Mouse (Mus musculus) limb, embryonic 10.5 days (tissue): Measurements from ENCODE around the gene Mmel1. TPM values are rescaled to one million over a fixed set of nuclear protein-coding genes. Genes with fewer than 3 reads are reported as not detected.

Experiments used
- DNase-seq: peaks from one replicate; pipeline ENCODE4 v3.0.0-alpha.2; 2017; ENCODE audit warnings: low spot score
- H3K27ac ChIP-seq: fragments of 300-500 bp; sonication (generic); 2 replicates; pipeline ENCODE4 v1.5.1; 2016; ENCODE audit warnings: mild to moderate bottlenecking
- H3K27me3 ChIP-seq: fragments of 300-500 bp; sonication (generic); 2 replicates; pipeline ENCODE4 v1.6.1; 2016; ENCODE audit warnings: low read depth, mild to moderate bottlenecking; ENCODE audit not compliant: poor library complexity, severe bottlenecking
- H3K36me3 ChIP-seq: fragments of 300-500 bp; sonication (generic); 2 replicates; pipeline ENCODE4 v1.6.1; 2016; ENCODE audit warnings: mild to moderate bottlenecking, moderate library complexity
- H3K4me1 ChIP-seq: fragments of 300-500 bp; sonication (generic); 2 replicates; pipeline ENCODE4 v1.6.1; 2016
- H3K4me3 ChIP-seq: fragments of 300-500 bp; sonication (generic); 2 replicates; pipeline ENCODE4 v1.5.1; 2016; ENCODE audit warnings: mild to moderate bottlenecking, moderate library complexity
- H3K9me3 ChIP-seq: fragments of 300-500 bp; sonication (generic); replicated peaks from 2 replicates; pipeline ENCODE4 v1.6.1; 2016; ENCODE audit warnings: mild to moderate bottlenecking
- WGBS: fragments of 180-500 bp; shearing (Covaris S2); methylation state at CpG from one replicate; pipeline ENCODE4 v1.1.7; 2016; 5-methylcytosine and 5-hydroxymethylcytosine counted together
- polyA plus RNA-seq: library from polyadenylated mRNA; unstranded; fragments of >200 nt; fragmentation: Nextera tagmentation; extraction: Ambion mirVana; gene quantifications from 2 replicates; pipeline ENCODE4 v1.2.1, GENCODE M21; 2016

Mmel1 gene
- polyA plus RNA-seq: 0.15 TPM in 1 of 2 replicates, not detected in the other

DNA sequence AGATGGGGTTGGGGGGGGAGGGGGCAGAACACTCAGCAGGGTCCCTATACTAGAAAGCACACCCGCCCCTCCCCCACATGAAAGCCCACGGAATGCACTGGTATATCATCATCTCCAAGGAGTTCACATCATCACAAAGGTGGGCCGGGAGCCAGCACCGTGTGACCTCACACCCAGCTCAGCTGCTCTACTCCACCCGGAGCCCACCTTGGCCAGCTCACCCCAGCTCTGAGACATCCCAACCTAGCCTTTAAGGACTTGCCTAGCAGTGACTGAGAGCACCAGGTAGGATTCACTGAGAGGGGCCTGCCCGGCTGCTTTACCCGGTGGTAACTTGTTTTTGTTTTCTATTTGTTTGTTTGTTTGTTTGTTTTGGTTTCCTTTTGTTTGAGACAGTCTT lies at the start of gene Mmel1:
Mmel1 (plus strand) TSS at position 146 of the 400 bp plus-strand sequence.
- Histone ChIP-seq H3K27me3 (peaks cover 35% of the 10 kb centered on the region), H3K9me3 (no peaks in the 10 kb centered on the region), H3K27ac (no peak within 1 kb of the TSS), H3K4me3 (no peak within 1 kb of the TSS), H3K36me3 (no peaks in the 10 kb centered on the region), H3K4me1 (peaks cover 22% of the 10 kb centered on the region)
- 89% methylated on average over 7 of the region's 7 CpGs for WGBS
- no peak for DNase-seq

DNA sequence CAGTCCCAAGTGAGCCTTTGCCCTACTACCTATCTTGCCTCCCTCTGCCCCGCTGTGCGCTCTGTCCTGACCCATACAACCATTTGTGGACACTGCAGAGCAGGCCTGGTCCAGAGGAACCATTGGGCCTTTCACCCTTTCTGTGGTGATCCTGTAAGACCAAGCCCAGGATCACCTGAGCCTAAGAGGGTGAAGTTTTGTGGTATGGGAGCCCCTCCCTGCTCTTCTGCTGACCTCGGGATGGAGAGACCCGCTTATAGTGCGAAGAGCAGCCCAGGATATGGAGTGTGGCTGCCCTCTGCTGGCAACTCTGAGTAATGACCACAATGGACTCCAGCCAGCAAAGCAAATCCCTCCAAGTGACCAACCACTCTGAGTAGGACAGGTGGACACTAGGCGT lies 43.7 kb upstream of the Mmel1 start:
- peak; percentile 86 for DNase-seq
- 0 out of 2 replicates have a peak, but pooled peaks cover 5% of the 10 kb centered on the region for H3K27me3 ChIP-seq
- no peaks in the 10 kb centered on the region for H3K36me3 ChIP-seq
- no peak overlapping the region for H3K4me3 ChIP-seq
- H3K27ac ChIP-seq: 0 out of 2 replicates have a peak overlapping the region, but pooled peaks have one; percentile 4
- H3K9me3 ChIP-seq: no peaks in the 10 kb centered on the region
- 33% methylated on average over 6 of the region's 6 CpGs for WGBS
- H3K4me1 ChIP-seq: peaks cover 29% of the 10 kb centered on the region

DNA sequence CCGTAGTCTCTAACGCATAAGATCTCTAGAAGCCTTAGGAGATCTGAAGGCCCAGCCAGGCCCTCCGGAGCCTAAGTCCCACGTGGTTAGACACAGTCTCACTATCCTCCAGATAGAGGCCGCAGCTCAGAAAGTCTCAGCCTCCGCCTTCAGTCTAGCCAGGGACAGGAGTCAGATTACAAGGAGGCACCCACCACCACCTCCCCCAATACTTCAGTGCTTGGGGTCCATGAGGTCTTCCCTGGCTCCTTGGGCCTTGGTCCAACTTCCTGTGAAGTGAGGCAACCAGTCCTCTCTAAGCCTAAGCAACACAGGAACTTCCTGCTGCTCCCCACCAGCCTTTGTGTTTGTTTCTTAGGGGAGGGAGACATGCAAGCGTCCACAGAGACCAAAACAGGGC lies 43.2 kb upstream of the Mmel1 start:
- Histone ChIP-seq H3K9me3 (no peaks in the 10 kb centered on the region), H3K4me1 (peaks cover 29% of the 10 kb centered on the region), H3K27ac (peak overlapping the region; percentile 75), H3K4me3 (no peak overlapping the region), H3K36me3 (no peaks in the 10 kb centered on the region), H3K27me3 (0 out of 2 replicates have a peak, but pooled peaks cover 5% of the 10 kb centered on the region)
- no peak for DNase-seq
- WGBS: 58% methylated on average over 7 of the region's 7 CpGs

DNA sequence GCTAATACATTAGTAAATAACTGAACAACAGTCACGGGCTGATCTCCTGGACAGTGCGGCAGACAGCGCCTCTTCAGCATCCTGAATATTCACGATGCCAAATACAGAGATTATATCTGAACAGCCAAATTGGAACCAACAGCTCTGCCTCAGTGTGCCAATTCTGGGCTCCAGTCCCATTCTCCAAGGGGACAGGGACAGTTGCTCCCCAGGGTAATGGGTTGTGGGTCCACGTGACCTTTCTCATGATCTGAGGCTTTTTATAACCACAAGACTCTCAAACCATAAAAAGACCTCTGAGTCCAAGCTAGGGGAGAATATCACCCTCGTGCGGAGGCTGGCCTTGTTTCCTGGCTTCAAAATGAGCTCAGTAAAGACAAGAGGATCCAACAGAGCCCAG lies 42.2 kb upstream of the Mmel1 start:
- Histone ChIP-seq H3K36me3 (no peaks in the 10 kb centered on the region), H3K27ac (peak overlapping the region; percentile 59; the same call in 1 of the 2 replicates), H3K4me1 (peaks cover 33% of the 10 kb centered on the region), H3K9me3 (no peaks in the 10 kb centered on the region), H3K4me3 (no peak overlapping the region), H3K27me3 (0 out of 2 replicates have a peak, but pooled peaks cover 5% of the 10 kb centered on the region)
- DNase-seq: no peak
- WGBS: 83% methylated on average over 7 of the region's 7 CpGs

DNA sequence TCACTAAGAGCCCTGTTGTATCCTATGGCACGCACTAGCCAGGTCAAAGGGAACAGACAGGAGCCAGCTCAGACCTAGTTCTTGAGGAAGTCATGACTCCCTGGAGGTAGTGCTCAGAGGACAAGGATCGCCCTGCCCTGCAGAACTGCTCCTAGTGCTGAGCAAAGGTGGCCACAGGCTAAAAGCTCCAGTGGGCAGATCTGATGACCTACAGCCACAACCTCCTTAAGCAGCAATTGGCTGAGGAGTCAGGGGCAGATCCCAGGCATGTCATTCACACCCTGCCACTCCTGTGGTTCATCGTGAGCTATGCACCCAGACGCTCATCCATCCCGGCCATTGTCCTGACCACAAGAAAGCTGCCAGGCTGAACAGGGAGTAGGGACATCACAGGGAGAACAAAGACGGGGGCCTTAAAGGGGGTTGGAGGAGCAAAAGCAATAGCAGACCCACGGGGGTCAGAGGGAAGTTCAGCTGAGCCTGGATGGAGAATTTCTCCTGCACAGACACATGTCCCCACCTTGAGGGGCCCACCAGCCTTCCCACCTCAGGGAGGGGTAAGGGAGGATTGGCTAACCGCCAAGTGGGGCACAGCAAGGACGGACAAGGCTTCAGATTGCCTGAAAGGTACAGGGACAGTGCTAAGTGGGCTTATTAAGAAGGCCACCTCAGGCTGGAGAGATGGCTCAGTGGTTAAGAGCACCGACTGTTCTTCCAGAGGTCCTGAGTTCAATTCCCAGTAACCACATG lies 41.3 kb upstream of the Mmel1 start:
- H3K4me1 ChIP-seq: peaks cover 32% of the 10 kb centered on the region
- DNase-seq: no peak
- 38% methylated on average over 10 of the region's 10 CpGs for WGBS

DNA sequence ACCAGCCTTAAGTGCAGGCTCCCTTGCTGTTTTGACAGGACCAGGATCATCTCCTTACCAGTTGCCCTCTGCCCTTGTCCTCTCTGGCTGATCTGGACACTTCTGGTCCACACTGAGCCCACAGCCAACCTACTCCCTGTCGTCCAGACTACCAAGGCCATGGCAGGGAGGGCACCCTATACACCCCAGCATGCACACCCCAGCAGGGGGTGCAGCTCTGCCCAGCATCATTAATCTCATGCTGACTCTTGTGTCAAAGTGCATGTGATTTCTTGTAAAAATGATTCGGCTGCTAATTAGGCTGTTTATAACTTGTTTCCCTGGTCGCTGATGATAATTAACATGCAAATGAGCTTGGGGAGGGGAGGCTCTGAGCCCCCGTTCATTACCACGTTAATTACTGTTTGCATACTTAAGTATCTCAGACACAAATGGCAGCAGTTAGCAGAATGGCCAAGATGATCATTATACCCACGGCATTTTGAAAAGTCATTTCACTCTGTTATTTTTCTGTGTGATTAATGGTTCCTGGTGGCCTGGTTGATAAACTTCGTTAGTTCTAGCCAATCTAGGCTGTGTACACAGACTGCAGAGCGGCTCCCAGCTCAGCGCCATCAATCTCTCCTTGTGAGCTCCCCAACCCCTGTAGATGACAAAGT lies 37.3 kb upstream of the Mmel1 start:
- 56% methylated on average over 9 of the region's 9 CpGs for WGBS
- no peak for DNase-seq

More for the DNA sequence above, 41.3 kb upstream of the Mmel1 start:
- H3K27ac ChIP-seq: peak overlapping the region; percentile 59
- no peaks in the 10 kb centered on the region for H3K9me3 ChIP-seq
- H3K27me3 ChIP-seq: 0 out of 2 replicates have a peak, but pooled peaks cover 5% of the 10 kb centered on the region
- H3K36me3 ChIP-seq: no peaks in the 10 kb centered on the region
- H3K4me3 ChIP-seq: no peak overlapping the region

DNA sequence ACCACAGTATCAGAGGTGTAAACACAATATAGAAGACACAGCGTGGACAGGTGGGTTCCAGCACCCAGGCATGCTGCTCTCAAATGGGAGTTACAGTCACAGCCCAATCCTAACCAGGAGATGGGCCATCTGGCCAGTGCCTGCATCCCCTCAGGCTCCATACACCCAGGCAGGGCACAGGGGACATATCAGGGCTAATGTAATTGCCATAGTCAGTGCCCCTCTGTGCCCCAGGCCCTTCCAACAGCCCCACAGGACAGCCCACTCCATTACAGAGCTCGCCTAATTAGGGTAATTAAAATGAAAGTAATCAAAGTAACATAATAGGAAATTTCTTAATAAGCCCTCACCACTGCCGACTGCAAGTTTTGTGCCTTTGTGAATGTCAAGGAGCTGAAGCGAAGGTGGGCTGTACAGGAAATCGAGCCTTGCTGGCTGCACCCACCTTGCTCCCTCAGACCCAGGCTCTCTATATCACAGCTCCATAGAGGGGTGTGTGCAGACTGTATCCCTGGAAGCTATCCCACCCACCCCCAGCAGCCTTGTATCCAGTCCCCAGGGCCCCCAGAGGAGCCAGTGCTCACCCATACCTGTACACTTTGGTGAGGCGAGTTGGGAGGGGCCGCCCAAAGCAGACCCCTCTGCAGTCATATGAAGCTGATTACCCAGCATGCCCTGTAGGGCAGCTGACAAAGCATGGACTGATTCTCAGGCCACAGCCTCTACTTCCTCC lies 33.0 kb upstream of the Mmel1 start:
- Histone ChIP-seq H3K27ac (no peak overlapping the region), H3K4me1 (peaks cover 41% of the 10 kb centered on the region), H3K27me3 (peaks cover 20% of the 10 kb centered on the region; the same call in 1 of the 2 replicates), H3K36me3 (no peaks in the 10 kb centered on the region), H3K4me3 (no peak overlapping the region), H3K9me3 (no peaks in the 10 kb centered on the region)
- DNase-seq: no peak
- 76% methylated on average over 7 of the region's 7 CpGs for WGBS

More for the DNA sequence above, 37.3 kb upstream of the Mmel1 start:
- Histone ChIP-seq H3K36me3 (no peaks in the 10 kb centered on the region), H3K27ac (no peak overlapping the region), H3K4me1 (peaks cover 33% of the 10 kb centered on the region), H3K4me3 (no peak overlapping the region), H3K9me3 (no peaks in the 10 kb centered on the region), H3K27me3 (peaks cover 15% of the 10 kb centered on the region; the same call in 1 of the 2 replicates)

DNA sequence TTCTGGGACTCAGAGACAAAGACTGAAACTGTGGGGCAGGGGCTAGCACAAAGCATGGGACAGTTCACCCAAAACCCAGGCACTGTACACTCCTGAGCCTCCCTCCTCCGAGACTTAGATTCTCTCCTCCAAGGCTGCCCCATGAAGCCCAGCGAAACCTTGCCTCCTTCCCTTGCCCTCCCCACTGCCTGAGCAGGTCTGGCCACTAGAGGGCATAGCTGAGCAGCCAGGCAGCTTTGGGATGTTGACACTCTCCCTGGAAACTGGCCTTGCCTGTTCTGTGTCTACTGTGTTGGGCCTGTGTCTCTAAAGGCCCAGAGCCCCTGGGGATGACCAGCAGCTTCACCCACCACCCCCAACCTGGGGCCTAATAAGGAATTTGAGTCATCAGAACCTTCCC lies 32.2 kb upstream of the Mmel1 start, which contains the start of gene Ttc34:
Ttc34 (plus strand) TSS at position 290 of the 400 bp plus-strand sequence.
- H3K27ac ChIP-seq: no peak within 1 kb of the TSS
- H3K36me3 ChIP-seq: no peaks in the 10 kb centered on the region
- no peak within 1 kb of the TSS for H3K4me3 ChIP-seq
- 40% methylated on average over 2 of the region's 2 CpGs for WGBS
- peaks cover 37% of the 10 kb centered on the region for H3K4me1 ChIP-seq
- peaks cover 20% of the 10 kb centered on the region; the same call in 1 of the 2 replicates for H3K27me3 ChIP-seq
- peak; percentile 66 for DNase-seq
- H3K9me3 ChIP-seq: no peaks in the 10 kb centered on the region

DNA sequence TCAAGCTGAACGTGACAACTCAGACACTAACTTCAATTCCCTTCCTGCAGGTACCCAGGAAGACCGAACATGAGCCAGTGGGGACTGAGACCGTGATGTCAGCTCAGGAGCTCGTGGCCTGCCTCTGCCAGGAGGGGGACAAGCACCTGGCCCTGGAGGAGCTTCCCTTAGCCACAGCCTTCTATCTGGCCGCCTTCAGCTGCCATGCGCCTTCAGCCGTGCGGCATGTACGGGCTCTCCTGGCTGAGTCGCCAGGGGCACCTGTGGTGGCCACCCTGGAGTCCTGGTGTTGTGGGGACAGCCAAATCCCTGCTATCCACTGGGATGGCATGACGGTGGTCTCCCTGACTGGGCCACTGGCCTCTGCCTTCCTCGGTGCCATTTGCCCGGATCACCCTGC lies 30.6 kb upstream of the Mmel1 start:
- WGBS: 90% methylated on average over 13 of the region's 13 CpGs
- peak overlapping the region; percentile 33 for H3K27ac ChIP-seq
- H3K4me3 ChIP-seq: no peak overlapping the region
- no peaks in the 10 kb centered on the region for H3K36me3 ChIP-seq
- H3K4me1 ChIP-seq: peaks cover 31% of the 10 kb centered on the region
- DNase-seq: no peak
- peaks cover 18% of the 10 kb centered on the region; the same call in 1 of the 2 replicates for H3K27me3 ChIP-seq
- no peaks in the 10 kb centered on the region for H3K9me3 ChIP-seq

DNA sequence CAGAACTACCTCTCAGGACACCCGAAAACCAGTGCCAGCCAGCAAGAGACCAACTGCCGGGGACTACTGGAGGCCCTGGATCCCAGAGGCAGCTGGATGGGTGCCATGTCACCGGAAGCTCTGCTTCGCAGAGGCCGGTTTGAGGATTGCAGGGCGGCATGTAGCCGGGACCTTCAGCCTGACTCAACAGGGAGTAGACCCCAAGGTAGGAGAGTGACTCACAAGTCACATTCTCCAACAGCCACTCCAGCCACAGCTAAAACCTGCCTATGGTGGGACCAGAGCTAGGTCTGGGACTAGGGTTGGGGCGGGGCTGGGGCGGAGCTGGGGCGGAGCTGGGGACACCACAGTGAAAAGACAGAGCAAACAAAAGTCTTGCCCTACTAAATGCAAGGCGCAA lies 30.0 kb upstream of the Mmel1 start:
- H3K27ac ChIP-seq: 0 out of 2 replicates have a peak overlapping the region, but pooled peaks have one; percentile 33

DNA sequence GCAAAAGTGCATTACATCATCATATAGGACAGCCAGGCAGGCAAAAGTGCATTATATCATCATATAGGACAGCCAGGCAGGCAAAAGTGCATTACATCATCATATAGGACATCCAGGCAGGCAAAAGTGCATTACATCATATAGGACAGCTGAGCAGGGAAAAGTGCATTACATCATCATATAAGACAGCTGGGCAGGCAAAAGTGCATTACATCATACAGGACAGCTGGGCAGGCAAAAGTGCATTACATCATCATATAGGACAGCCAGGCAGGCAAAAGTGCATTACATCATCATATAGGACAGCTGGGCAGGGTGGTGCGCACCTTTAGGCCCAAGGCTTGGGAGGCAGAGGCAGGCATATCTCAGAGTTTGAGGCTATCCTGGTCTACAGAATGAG lies 16.7 kb upstream of the Mmel1 start:
- H3K27me3 ChIP-seq: peaks cover 48% of the 10 kb centered on the region
- H3K4me3 ChIP-seq: no peak overlapping the region
- no peak for DNase-seq
- H3K9me3 ChIP-seq: no peaks in the 10 kb centered on the region
- no peaks in the 10 kb centered on the region for H3K36me3 ChIP-seq
- H3K4me1 ChIP-seq: peaks cover 13% of the 10 kb centered on the region
- H3K27ac ChIP-seq: no peak overlapping the region
- WGBS: 91% methylated on average over 1 of the region's 1 CpGs

More for the DNA sequence above, 30.0 kb upstream of the Mmel1 start:
- no peak overlapping the region for H3K4me3 ChIP-seq
- H3K4me1 ChIP-seq: peaks cover 30% of the 10 kb centered on the region
- H3K36me3 ChIP-seq: no peaks in the 10 kb centered on the region
- DNase-seq: no peak
- peaks cover 15% of the 10 kb centered on the region; the same call in 1 of the 2 replicates for H3K27me3 ChIP-seq
- no peaks in the 10 kb centered on the region for H3K9me3 ChIP-seq
- WGBS: 51% methylated on average over 11 of the region's 11 CpGs

DNA sequence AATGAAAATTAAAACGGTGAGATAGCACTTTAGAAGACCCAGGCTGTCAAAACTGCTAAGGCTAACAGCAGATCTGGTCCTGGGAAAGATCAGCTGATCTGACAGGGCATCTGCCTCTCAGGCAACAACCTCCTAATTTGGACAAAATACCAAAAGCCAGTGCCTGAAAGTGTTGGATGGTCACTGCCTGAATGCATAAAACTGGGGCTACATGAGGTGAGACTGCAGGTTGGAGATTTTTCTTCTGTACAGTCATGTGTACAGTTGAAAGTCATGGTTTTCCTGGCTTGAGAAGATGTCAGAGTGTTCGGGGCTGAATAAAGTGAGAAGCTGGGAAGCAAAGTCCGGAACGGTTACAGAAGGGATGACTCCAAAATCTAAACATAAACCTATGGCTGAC lies 15.5 kb upstream of the Mmel1 start:
- Histone ChIP-seq H3K4me1 (peaks cover 13% of the 10 kb centered on the region), H3K27me3 (peaks cover 60% of the 10 kb centered on the region), H3K36me3 (no peaks in the 10 kb centered on the region), H3K9me3 (no peaks in the 10 kb centered on the region), H3K4me3 (no peak overlapping the region), H3K27ac (no peak overlapping the region)
- no peak for DNase-seq
- 86% methylated on average over 4 of the region's 4 CpGs for WGBS
